Mouse (Mus musculus) liver, postnatal 0 days (tissue): Measurements from ENCODE around the gene 4930507D05Rik. TPM values are rescaled to one million over a fixed set of nuclear protein-coding genes. Genes with fewer than 3 reads are reported as not detected.
"Not testable (repeated sequence)": the region's sequence is repeated elsewhere in the genome, so short reads cannot be mapped to it uniquely, and the experiment has no call there.

Experiments used
- ATAC-seq: fragments of 200-750 bp; cut with Nextera tagmentation; 2 replicates; pipeline ENCODE4 v1.8.0; 2017; ENCODE audit warnings: mild to moderate bottlenecking, moderate library complexity
- DNase-seq: peaks from one replicate; pipeline ENCODE4 v3.0.0-alpha.2; 2016
- H3K27ac ChIP-seq: fragments of 300-500 bp; sonication (generic); 2 replicates; pipeline ENCODE4 v1.5.1; 2014; ENCODE audit warnings: antibody characterized with exemption, moderate library complexity, mild to moderate bottlenecking, low read depth
- H3K27me3 ChIP-seq: fragments of 300-500 bp; sonication (generic); 2 replicates; pipeline ENCODE4 v1.6.1; 2014; ENCODE audit warnings: low read length, control low read depth, mixed read lengths; ENCODE audit not compliant: insufficient read depth
- H3K36me3 ChIP-seq: fragments of 300-500 bp; sonication (generic); replicated peaks from 2 replicates; pipeline ENCODE4 v1.6.1; 2014; ENCODE audit warnings: mild to moderate bottlenecking, control low read depth, low read length, moderate library complexity, mixed read lengths; ENCODE audit not compliant: insufficient read depth
- H3K4me1 ChIP-seq: fragments of 300-500 bp; sonication (generic); 2 replicates; pipeline ENCODE4 v1.6.1; 2014; ENCODE audit warnings: antibody characterized with exemption, mild to moderate bottlenecking, control low read depth; ENCODE audit not compliant: insufficient read depth
- H3K4me2 ChIP-seq: fragments of 300-500 bp; sonication (generic); 2 replicates; pipeline ENCODE4 v1.6.1; 2014; ENCODE audit warnings: low read depth, mild to moderate bottlenecking, low read length, moderate library complexity, mixed read lengths
- H3K4me3 ChIP-seq: fragments of 300-500 bp; sonication (generic); 2 replicates; pipeline ENCODE4 v1.5.1; 2014; ENCODE audit warnings: low read depth, low read length
- H3K9ac ChIP-seq: fragments of 300-500 bp; sonication (generic); replicated peaks from 2 replicates; pipeline ENCODE4 v1.6.1; 2014; ENCODE audit warnings: mild to moderate bottlenecking, moderate library complexity
- H3K9me3 ChIP-seq: fragments of 300-500 bp; sonication (generic); 2 replicates; pipeline ENCODE4 v1.6.1; 2016; ENCODE audit warnings: mild to moderate bottlenecking, control low read depth, low read length, mixed read lengths
- CTCF ChIP-seq: sonication (generic); IDR thresholded peaks from 2 replicates; pipeline ENCODE4 v1.5.1; 2016; ENCODE audit warnings: antibody characterized with exemption, low read depth
- EP300 ChIP-seq: IDR thresholded peaks from 2 replicates; pipeline ENCODE4 v1.6.1; 2016; ENCODE audit warnings: antibody characterized with exemption, low read depth, mild to moderate bottlenecking
- WGBS: fragments of 180-500 bp; shearing (Covaris S2); extraction: QIAGEN DNeasy Blood & Tissue Kit; methylation state at CpG from one replicate; pipeline ENCODE4 v1.1.7; 2014; ENCODE audit not compliant: insufficient replicate concordance; 5-methylcytosine and 5-hydroxymethylcytosine counted together
- polyA plus RNA-seq: library from polyadenylated mRNA; unstranded; fragments of >200 nt; fragmentation: Nextera tagmentation; extraction: Ambion mirVana; gene quantifications from 2 replicates; pipeline ENCODE4 v1.2.1, GENCODE M21; 2015

Gene 4930507D05Rik
- polyA plus RNA-seq, 1 experiment from 2014 or later = not detected

DNA sequence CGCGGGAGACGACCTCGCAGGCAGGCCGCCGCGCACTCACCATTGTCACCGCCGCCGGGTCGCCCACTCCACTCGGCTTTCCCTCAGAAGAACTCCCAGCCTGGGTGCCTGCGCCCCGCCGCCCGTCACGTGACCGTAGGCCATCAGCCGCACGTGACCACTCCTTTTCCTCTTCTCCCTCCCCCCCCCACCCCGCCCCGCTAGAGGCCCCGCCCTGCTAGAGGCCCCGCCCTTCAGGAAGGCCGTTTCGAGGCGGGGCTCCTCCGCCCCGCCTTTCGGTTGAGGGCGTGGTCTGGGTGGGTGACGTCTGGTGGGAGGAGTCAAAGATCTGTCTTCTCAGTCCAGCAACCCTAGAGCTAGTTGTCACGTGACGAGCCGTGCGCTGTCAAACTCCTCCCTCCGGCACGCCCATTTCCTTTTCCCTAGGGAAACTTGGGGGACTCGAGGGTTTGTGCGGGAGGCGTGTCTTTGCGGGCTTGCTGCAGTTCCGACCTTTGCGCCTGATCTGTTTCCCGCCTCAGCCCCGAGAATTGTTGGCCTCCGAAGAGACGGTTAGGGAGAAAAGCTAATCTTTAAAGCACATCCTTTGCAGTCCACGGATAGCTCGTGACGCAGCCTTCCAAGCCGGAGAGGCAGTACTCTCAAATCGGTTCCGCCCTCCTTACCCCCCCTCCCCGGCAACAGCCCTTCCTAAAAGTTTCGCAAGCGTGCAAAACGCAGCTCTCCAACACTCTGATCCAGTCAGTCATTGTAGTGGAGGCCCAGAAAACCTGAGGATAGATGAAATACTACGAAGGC lies 37.5 kb downstream of the 4930507D05Rik start, which contains the start of gene Vps26a:
Vps26a (minus strand) TSS at position 188 of the 798 bp plus-strand sequence.
- DNase-seq (peak; percentile 99), ATAC-seq (peak; percentile 87)
- H3K27me3 ChIP-seq = no peaks in the 10 kb centered on the region
- peak within 1 kb of the TSS; percentile 99 for H3K4me3 ChIP-seq
- WGBS = under 1% methylated on average over 52 of the region's 59 CpGs
- H3K36me3 ChIP-seq = no peaks in the 10 kb centered on the region
- peak within 1 kb of the TSS; percentile 98 for H3K27ac ChIP-seq
- peaks cover 27% of the 10 kb centered on the region for H3K4me1 ChIP-seq
- peak within 1 kb of the TSS; percentile 93 for H3K4me2 ChIP-seq
- no peak for TF ChIP-seq CTCF
- TF ChIP-seq EP300 = no peak
- no peaks in the 10 kb centered on the region for H3K9me3 ChIP-seq
- H3K9ac ChIP-seq = peak within 1 kb of the TSS; percentile 98

DNA sequence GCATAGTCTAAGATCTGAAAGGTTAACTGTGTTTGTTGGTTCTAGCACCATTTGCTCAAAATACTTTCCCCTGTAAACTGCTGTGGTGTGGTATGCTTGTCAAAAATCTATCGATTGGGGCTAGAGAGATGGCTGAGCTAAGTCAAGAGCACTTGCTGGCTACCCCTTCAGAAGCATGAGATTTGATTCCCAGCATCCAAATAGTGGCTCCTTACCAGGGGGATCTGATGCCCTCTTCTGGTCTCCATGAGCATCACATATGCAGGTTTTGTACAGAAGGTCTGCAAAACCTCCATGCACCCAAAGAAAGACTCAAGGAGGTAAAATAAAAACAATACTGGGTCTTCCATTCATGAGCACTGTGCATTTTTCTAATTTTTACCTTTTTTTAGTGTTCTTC lies 39.0 kb downstream of the 4930507D05Rik start:
- Histone ChIP-seq H3K4me1 (peaks cover 26% of the 10 kb centered on the region), H3K27me3 (no peaks in the 10 kb centered on the region), H3K36me3 (no peaks in the 10 kb centered on the region), H3K27ac (no peak overlapping the region), H3K4me3 (no peak overlapping the region), H3K9me3 (no peaks in the 10 kb centered on the region), H3K9ac (no peak overlapping the region), H3K4me2 (no peak overlapping the region)
- ATAC-seq (no peak), DNase-seq (no peak)
- no peak for TF ChIP-seq EP300
- peak; percentile 79 for TF ChIP-seq CTCF
- WGBS = 17% methylated on average over 1 of the region's 1 CpGs

DNA sequence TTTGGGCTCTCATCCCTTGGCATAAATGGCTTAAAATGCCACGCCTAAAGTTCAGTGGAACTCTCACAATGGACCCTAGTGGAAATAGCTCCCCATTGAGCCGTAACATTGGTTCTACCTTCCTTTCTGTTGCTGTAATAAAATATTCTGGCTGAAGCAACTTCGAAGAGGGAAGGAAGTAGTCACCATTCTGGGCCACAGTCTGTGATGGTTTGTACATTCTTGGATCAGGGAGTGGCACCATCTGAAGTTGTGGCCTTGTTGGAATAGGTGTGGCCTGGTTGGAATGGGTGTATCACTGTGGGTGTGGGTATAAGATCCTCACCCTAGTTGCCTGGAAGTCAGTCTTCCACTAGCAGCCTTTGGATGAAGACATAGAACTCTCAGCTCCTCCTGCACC lies 42.4 kb downstream of the 4930507D05Rik start:
- WGBS = 76% methylated on average over 3 of the region's 3 CpGs
- not testable (repeated sequence) for H3K9me3 ChIP-seq, H3K36me3 ChIP-seq, ATAC-seq, H3K27ac ChIP-seq, H3K27me3 ChIP-seq, H3K4me2 ChIP-seq, H3K9ac ChIP-seq, H3K4me3 ChIP-seq, DNase-seq
- peaks cover 12% of the 10 kb centered on the region for H3K4me1 ChIP-seq

- H3K27ac ChIP-seq = 0 out of 2 replicates have a peak overlapping the region, but pooled peaks have one; percentile 34
- H3K27me3 ChIP-seq = no peaks in the 10 kb centered on the region
- DNase-seq (peak; percentile 79), ATAC-seq (peak; percentile 38; the same call in 1 of the 2 replicates)
- WGBS = 24% methylated on average over 15 of the region's 15 CpGs
- H3K4me2 ChIP-seq = peak overlapping the region; percentile 65
- peak overlapping the region; percentile 31 for H3K9ac ChIP-seq
- 0 out of 2 replicates have a peak, but pooled peaks cover 2% of the 10 kb centered on the region for H3K36me3 ChIP-seq
- TF ChIP-seq CTCF (peak; percentile 97), EP300 (no peak)
- H3K9me3 ChIP-seq = no peaks in the 10 kb centered on the region
- H3K4me1 ChIP-seq = peaks cover 34% of the 10 kb centered on the region
- peak overlapping the region; percentile 16; the same call in 1 of the 2 replicates for H3K4me3 ChIP-seq
Observed at GRCm38 (mm10) chr10:62500088-62500915, 51.0 kb downstream of the 4930507D05Rik start.

Other genes with a start within 250 kb of the 4930507D05Rik start
- gene Tspan15, start 218.2 kb upstream of the 4930507D05Rik start, polyA plus RNA-seq = 11.5 and 13.0 TPM in 2 replicates
- gene Tacr2, start 197.1 kb upstream of the 4930507D05Rik start, polyA plus RNA-seq = not detected in 2 replicates
- gene Hk1, start 69.6 kb upstream of the 4930507D05Rik start, polyA plus RNA-seq = 22.1 and 30.7 TPM in 2 replicates
- 0.45 and 0.48 TPM in 2 replicates for gene Hkdc1, start 27.0 kb upstream of the 4930507D05Rik start, polyA plus RNA-seq
- gene Supv3l1, start 249 bp downstream of the 4930507D05Rik start, polyA plus RNA-seq = 7.3 and 8.6 TPM in 2 replicates
- gene Vps26a, start 37.3 kb downstream of the 4930507D05Rik start, polyA plus RNA-seq = 32.1 and 33.8 TPM in 2 replicates
- 108 and 110 TPM in 2 replicates for gene Srgn, start 78.0 kb downstream of the 4930507D05Rik start, polyA plus RNA-seq
- gene Kif1bp, start 129.0 kb downstream of the 4930507D05Rik start, polyA plus RNA-seq = 6.5 and 7.2 TPM in 2 replicates
- gene Ddx21, start 152.8 kb downstream of the 4930507D05Rik start, polyA plus RNA-seq = 7.2 and 8.3 TPM in 2 replicates
- gene Ddx50, start 201.7 kb downstream of the 4930507D05Rik start, polyA plus RNA-seq = 33.7 and 35.3 TPM in 2 replicates